Mouse (Mus musculus) stomach, embryonic 14.5 days (tissue): ENCODE measurements around the gene Csad. TPM values are rescaled to one million over a fixed set of nuclear protein-coding genes. Genes with fewer than 3 reads are reported as not detected.

ENCODE experiments used
- ATAC-seq: fragments of 200-750 bp; cut with Nextera tagmentation; 2 replicates; pipeline ENCODE4 v1.8.0; 2017; ENCODE audit warnings: low read depth, moderate TSS enrichment; ENCODE audit not compliant: insufficient number of reproducible peaks, insufficient read depth, low FRiP score
- H3K27ac ChIP-seq: fragments of 300-500 bp; sonication (generic); 2 replicates; pipeline ENCODE4 v1.5.1; 2014; ENCODE audit warnings: mild to moderate bottlenecking, low read length, moderate library complexity, mixed read lengths
- H3K27me3 ChIP-seq: fragments of 300-500 bp; sonication (generic); 2 replicates; pipeline ENCODE4 v1.6.1; 2014; ENCODE audit warnings: low read length, control low read depth, mixed read lengths; ENCODE audit not compliant: control insufficient read depth, insufficient read depth
- H3K36me3 ChIP-seq: fragments of 300-500 bp; sonication (generic); 2 replicates; pipeline ENCODE4 v1.6.1; 2014; ENCODE audit warnings: mild to moderate bottlenecking, control low read depth, low read length, moderate library complexity, mixed read lengths; ENCODE audit not compliant: control insufficient read depth, insufficient read depth
- H3K4me1 ChIP-seq: fragments of 300-500 bp; sonication (generic); 2 replicates; pipeline ENCODE4 v1.6.1; 2014; ENCODE audit warnings: low read length, control low read depth, mixed read lengths; ENCODE audit not compliant: control insufficient read depth, insufficient read depth
- H3K4me2 ChIP-seq: fragments of 300-500 bp; sonication (generic); replicated peaks from 2 replicates; pipeline ENCODE4 v1.6.1; 2014; ENCODE audit warnings: low read depth, low read length, control low read depth
- H3K4me3 ChIP-seq: fragments of 300-500 bp; sonication (generic); 2 replicates; pipeline ENCODE4 v1.5.1; 2014; ENCODE audit warnings: low read depth, low read length, control low read depth
- H3K9ac ChIP-seq: fragments of 300-500 bp; sonication (generic); replicated peaks from 2 replicates; pipeline ENCODE4 v1.6.1; 2014; ENCODE audit warnings: low read depth, mild to moderate bottlenecking, control low read depth, low read length, moderate library complexity, mixed read lengths
- H3K9me3 ChIP-seq: fragments of 300-500 bp; sonication (generic); 2 replicates; pipeline ENCODE4 v1.6.1; 2016; ENCODE audit warnings: low read depth, low read length, control low read depth; ENCODE audit not compliant: control insufficient read depth
- WGBS: fragments of 180-500 bp; shearing (Covaris S2); extraction: QIAGEN DNeasy Blood & Tissue Kit; methylation state at CpG from one replicate; pipeline ENCODE4 v1.1.7; 2014; 5-methylcytosine and 5-hydroxymethylcytosine counted together
- polyA plus RNA-seq: library from polyadenylated mRNA; unstranded; fragments of >200 nt; fragmentation: Nextera tagmentation; extraction: Ambion mirVana; gene quantifications from 2 replicates; pipeline ENCODE4 v1.2.1, GENCODE M21; 2014

Gene Csad
- polyA plus RNA-seq, 1 experiment from 2014 or later, result 63.9 TPM

DNA sequence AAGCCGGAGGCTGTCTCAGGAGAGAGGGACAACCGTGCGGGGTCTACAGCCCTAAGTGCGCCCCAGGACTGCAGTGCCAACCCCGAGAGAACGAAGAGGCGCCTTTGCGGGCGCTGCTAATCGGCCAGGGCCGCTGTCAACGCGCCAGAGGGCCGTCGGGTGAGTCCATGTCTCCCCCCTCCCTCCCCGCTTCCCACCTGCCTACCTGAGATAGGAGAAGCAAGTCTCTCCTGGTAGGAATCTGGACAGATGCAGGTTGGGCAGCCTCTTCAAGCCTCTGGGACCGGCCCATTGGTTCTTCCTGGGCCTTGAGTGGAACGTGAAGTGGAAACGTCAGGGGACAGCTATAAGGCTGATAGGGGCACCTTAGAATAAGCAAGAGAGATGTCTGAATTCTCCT is 59.8 kb downstream of the Csad start:
- 14% methylated on average over 19 of the region's 19 CpGs for WGBS
- H3K4me2 ChIP-seq, result peak overlapping the region; percentile 39
- peak overlapping the region; percentile 7; the same call in 1 of the 2 replicates for H3K4me3 ChIP-seq
- no peaks in the 10 kb centered on the region for H3K36me3 ChIP-seq
- no peak for ATAC-seq
- no peak overlapping the region for H3K9ac ChIP-seq
- H3K27me3 ChIP-seq, result 0 out of 2 replicates have a peak, but pooled peaks cover 3% of the 10 kb centered on the region
- no peak overlapping the region for H3K27ac ChIP-seq
- no peaks in the 10 kb centered on the region for H3K9me3 ChIP-seq
- peaks cover 17% of the 10 kb centered on the region for H3K4me1 ChIP-seq

- Histone ChIP-seq H3K27ac (no peak within 1 kb of the TSS), H3K9me3 (no peaks in the 10 kb centered on the region), H3K36me3 (no peaks in the 10 kb centered on the region), H3K9ac (no peak within 1 kb of the TSS), H3K4me1 (peaks cover 17% of the 10 kb centered on the region), H3K27me3 (0 out of 2 replicates have a peak, but pooled peaks cover 3% of the 10 kb centered on the region), H3K4me2 (peak within 1 kb of the TSS; percentile 39), H3K4me3 (peak within 1 kb of the TSS; percentile 7; the same call in 1 of the 2 replicates)
- 5% methylated on average over 22 of the region's 22 CpGs for WGBS
- ATAC-seq, result no peak
These were observed 60.2 kb downstream of the Csad start, which contains the start of gene Igfbp6 for GRCm38 (mm10) chr15:102144274-102144711. TSS of gene Igfbp6 (plus strand) at chr15:102144362.

DNA sequence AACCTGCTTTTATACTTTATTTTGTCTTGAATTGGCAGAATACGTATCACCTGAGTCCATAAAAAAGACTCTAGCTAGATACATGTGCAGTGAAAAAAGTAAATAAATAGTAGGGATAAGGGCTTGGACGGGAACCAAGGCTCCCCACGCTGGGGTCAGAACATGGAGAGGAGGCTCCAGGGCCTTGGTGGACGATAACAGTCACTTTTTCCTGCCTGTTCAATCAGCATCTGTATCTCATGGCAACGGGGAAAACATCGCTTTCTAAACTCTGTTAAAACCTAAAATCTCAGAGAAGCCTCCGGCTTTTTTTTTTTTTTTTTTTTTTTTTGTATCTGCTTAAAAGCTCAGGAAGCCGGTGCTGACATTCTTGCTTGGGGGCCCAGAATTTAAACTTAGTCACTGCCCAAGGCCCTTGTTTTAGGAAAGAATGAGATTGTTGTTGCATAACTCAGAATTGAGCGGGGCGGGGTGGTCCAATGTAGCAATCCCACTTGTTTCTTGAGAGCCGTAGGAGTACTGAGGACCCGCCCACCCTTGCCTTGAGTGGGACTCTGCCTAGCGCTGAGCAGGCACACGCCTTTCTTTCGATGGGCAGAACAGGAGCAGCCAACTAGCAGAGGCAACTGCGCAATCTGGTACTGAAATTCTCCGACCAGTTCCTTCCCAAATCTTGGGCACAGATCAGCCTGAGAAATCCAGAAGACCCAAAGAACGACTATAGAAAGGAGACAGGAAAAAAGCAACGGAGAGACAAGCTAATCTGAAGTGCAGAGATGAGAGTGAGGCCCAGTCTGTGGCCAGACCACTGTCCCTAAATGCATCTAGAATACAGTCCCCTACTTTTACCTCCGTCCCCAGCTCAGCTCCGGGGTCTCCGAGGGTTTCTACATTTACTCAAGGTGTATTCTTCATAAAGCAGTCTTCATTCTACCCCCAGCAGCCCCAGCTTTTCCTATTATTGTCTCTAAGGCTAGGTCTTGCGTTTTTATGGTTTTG is 61.3 kb downstream of the Csad start:
- H3K9me3 ChIP-seq, result no peaks in the 10 kb centered on the region
- 49% methylated on average over 23 of the region's 23 CpGs for WGBS
- no peak overlapping the region for H3K9ac ChIP-seq
- no peak overlapping the region for H3K4me2 ChIP-seq
- no peak overlapping the region for H3K27ac ChIP-seq
- ATAC-seq, result no peak
- peaks cover 17% of the 10 kb centered on the region for H3K4me1 ChIP-seq
- H3K36me3 ChIP-seq, result no peaks in the 10 kb centered on the region
- H3K27me3 ChIP-seq, result 0 out of 2 replicates have a peak, but pooled peaks cover 3% of the 10 kb centered on the region
- no peak overlapping the region for H3K4me3 ChIP-seq

- H3K9ac ChIP-seq, result no peak overlapping the region
- 88% methylated on average over 5 of the region's 5 CpGs for WGBS
- H3K36me3 ChIP-seq, result no peaks in the 10 kb centered on the region
- H3K9me3 ChIP-seq, result no peaks in the 10 kb centered on the region
- no peak overlapping the region for H3K4me2 ChIP-seq
- H3K27ac ChIP-seq, result no peak overlapping the region
- no peak overlapping the region for H3K4me3 ChIP-seq
- peaks cover 17% of the 10 kb centered on the region for H3K4me1 ChIP-seq
- no peak for ATAC-seq
- H3K27me3 ChIP-seq, result 0 out of 2 replicates have a peak, but pooled peaks cover 3% of the 10 kb centered on the region
These were observed 63.4 kb downstream of the Csad start for GRCm38 (mm10) chr15:102141120-102141519.

DNA sequence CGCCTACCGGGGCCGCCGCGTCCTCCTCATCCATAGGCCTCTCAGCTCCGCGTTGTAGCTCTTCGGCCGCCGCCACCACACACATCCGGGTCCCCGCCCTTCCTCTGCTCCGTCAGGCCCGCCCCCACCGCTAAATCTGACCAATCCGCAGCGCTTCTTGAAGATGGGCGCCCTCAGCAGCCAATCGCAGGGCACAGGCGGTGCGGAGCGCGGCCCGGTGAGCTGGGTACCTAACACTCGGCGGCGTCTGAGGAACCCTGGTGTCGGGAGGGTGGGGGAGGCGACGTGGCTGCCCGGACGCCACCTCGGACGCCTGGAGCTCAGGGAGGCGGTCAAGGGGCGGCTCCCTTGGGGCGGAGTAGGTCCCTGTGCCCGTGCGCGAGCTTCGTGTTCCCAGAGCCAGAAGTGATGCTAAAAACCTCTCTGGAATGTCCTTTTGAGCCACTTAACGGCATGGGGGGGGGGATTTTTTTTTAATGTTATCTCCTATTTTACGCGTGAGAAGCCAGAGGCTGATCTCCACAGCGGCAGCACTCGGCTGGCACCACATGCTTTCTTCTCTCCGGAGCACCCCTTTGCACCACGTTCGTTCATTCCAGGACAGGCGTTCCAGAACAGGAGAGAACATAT is 68.3 kb downstream of the Csad start, which contains the start of gene Spryd3:
Gene Spryd3 (minus strand): TSS at position 106 of the 630 bp plus-strand sequence.
- peak; percentile 99 for ATAC-seq
- H3K4me3 ChIP-seq, result peak within 1 kb of the TSS; percentile 73
- peak within 1 kb of the TSS; percentile 55 for H3K27ac ChIP-seq
- under 1% methylated on average over 50 of the region's 50 CpGs for WGBS
- H3K4me2 ChIP-seq, result peak within 1 kb of the TSS; percentile 84
- peaks cover 13% of the 10 kb centered on the region; the same call in 1 of the 2 replicates for H3K4me1 ChIP-seq
- no peaks in the 10 kb centered on the region for H3K9me3 ChIP-seq
- peak within 1 kb of the TSS; percentile 71 for H3K9ac ChIP-seq
- peaks cover 16% of the 10 kb centered on the region for H3K36me3 ChIP-seq
- H3K27me3 ChIP-seq, result no peaks in the 10 kb centered on the region

DNA sequence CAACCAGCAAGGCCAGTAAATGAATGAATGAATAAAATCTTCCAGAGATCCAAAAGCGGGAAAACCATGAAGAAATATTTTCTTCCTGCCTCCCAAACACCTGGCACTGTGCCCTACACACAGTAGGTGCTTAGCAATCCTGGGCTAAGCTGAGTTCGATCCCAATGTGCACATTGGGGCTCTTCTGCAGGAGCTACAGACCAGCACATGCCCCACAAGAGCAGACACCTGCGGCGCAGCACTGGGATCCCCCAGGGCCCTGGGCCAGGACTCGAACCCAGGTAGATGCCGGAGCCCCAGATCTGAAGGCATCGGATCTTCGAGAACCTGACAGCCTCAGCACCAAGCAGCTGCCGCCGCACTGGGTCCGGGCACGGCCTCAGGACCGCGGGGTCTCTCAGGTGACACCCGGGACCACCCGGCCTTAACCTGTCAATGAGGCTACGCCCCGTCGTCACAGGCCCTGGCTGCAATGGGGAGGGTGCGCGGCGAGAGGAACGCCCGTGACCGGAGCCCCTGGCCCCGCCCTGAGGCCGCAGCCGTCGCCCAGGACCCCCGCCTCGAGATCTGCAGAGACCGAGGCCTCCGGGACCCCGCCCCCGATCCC is 68.9 kb downstream of the Csad start:
- Histone ChIP-seq H3K9ac (peak overlapping the region; percentile 71), H3K27ac (peak overlapping the region; percentile 52; the same call in 1 of the 2 replicates)

GRCm38 (mm10) chr15:102134709-102135108 is 69.8 kb downstream of the Csad start:
- Histone ChIP-seq H3K27me3 (no peaks in the 10 kb centered on the region), H3K4me2 (0 out of 2 replicates have a peak overlapping the region, but pooled peaks have one; percentile 84), H3K9ac (peak overlapping the region; percentile 71; the same call in 1 of the 2 replicates), H3K9me3 (no peaks in the 10 kb centered on the region), H3K4me1 (peaks cover 13% of the 10 kb centered on the region; the same call in 1 of the 2 replicates), H3K36me3 (peaks cover 28% of the 10 kb centered on the region), H3K4me3 (peak overlapping the region; percentile 73), H3K27ac (no peak overlapping the region)
- 64% methylated on average over 2 of the region's 2 CpGs for WGBS
- no peak for ATAC-seq

More for the DNA sequence above, 68.9 kb downstream of the Csad start:
- peaks cover 21% of the 10 kb centered on the region for H3K36me3 ChIP-seq
- peaks cover 13% of the 10 kb centered on the region; the same call in 1 of the 2 replicates for H3K4me1 ChIP-seq
- peak overlapping the region; percentile 73 for H3K4me3 ChIP-seq
- H3K4me2 ChIP-seq, result peak overlapping the region; percentile 84
- WGBS, result 2% methylated on average over 33 of the region's 35 CpGs
- no peak for ATAC-seq
- no peaks in the 10 kb centered on the region for H3K27me3 ChIP-seq
- no peaks in the 10 kb centered on the region for H3K9me3 ChIP-seq
